Mouse (Mus musculus): ENCODE measurements around the gene Dph3. TPM values are rescaled to one million over a fixed set of nuclear protein-coding genes. Genes with fewer than 3 reads are reported as not detected.

The Dph3 gene
- polyA plus RNA-seq, 1 experiment from 2014 or later = 72.1 TPM

DNA sequence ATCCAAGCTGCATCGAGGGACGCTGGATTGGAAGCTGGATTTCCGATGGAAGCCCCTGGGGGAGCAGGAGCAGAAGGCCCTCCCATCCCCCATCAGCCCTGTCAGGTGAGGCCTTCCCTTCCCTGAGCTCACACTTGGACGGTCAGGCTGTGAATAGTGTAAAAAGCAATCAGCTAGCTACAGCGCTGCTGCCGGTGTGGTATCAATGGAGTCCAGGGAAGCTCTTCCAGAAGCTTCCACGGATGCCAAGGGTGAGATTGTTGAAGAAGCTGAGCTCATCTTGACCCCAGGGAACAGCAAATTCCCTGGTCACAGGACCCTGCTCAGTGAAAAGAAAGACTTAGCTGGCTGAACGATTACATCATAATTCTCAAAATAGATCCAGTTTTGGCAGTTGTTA lies 39.2 kb downstream of the Dph3 start:
- no peaks in the 10 kb centered on the region for H3K4me1 ChIP-seq (replicated peaks)
- no peaks in the 10 kb centered on the region for H3K36me3 ChIP-seq
- H3K4me2 ChIP-seq = no peak overlapping the region
- WGBS = 79% methylated on average over 8 of the region's 8 CpGs
- H3K4me3 ChIP-seq = no peak overlapping the region
- no peaks in the 10 kb centered on the region for H3K9me3 ChIP-seq
- H3K9ac ChIP-seq = peak overlapping the region; percentile 29; the same call in 1 of the 2 replicates
- ATAC-seq (ENCODE audit: low FRiP score) = no peak
- no peaks in the 10 kb centered on the region for H3K27me3 ChIP-seq
- no peak overlapping the region for H3K27ac ChIP-seq

DNA sequence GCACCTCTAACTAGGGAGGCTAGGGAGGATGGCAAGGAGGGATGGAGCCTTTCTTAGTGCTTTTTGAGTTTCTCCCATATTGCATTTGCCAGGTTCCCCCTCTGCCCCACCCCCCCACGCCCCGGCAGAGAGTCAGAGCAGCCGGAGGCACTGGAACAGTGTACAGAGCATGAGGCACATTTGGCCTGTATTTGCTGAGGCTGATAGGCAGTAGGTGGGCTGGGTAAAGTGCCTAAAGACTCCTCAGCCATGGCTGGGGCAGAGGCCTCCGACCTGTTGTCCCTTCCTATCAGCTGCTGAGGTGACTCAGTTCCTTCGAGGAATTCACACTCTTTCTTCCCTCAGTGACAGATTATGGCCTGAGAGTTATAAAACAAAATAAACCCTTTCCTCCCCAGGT lies 43.4 kb downstream of the Dph3 start:
- Histone ChIP-seq H3K9me3 (no peaks in the 10 kb centered on the region), H3K4me1 (replicated peaks) (no peaks in the 10 kb centered on the region), H3K36me3 (no peaks in the 10 kb centered on the region), H3K4me3 (no peak overlapping the region), H3K27ac (no peak overlapping the region), H3K4me2 (no peak overlapping the region), H3K27me3 (no peaks in the 10 kb centered on the region), H3K9ac (no peak overlapping the region)
- 76% methylated on average over 5 of the region's 5 CpGs for WGBS
- ATAC-seq (ENCODE audit: low FRiP score) = no peak

DNA sequence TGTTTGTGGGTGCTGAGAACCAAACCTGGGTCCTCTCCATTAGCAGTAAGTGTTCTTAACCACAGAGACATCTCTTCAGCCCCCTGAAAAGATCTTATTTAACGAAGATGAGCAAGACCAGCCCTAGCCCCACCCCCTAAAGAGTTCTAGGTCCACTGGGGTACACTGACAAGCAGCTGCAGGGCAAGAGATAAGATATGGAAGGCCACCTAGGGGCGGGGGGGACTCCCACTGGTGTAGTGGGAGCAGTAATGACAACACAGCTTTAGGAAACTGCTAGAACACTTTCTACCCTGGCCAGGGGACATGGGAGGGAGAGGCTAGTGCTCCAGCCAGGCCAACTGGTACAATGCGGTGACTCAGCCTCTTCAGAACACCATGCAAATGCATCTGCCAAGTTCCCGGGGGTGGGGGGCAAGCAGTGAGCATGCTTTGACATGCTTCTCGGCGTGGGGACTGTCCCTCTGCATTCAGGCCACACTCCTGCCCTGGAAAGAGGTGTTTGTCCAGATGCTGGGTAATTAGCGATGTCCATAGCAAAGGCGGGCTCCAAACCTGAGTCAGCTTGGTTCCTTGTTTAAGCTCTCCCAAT lies 47.8 kb downstream of the Dph3 start:
- no peak overlapping the region for H3K27ac ChIP-seq
- H3K4me3 ChIP-seq = no peak overlapping the region
- WGBS = 85% methylated on average over 8 of the region's 8 CpGs
- no peak overlapping the region for H3K9ac ChIP-seq
- H3K27me3 ChIP-seq = no peaks in the 10 kb centered on the region
- no peaks in the 10 kb centered on the region for H3K36me3 ChIP-seq
- ATAC-seq (ENCODE audit: low FRiP score) = no peak
- no peaks in the 10 kb centered on the region for H3K4me1 ChIP-seq (replicated peaks)
- no peak overlapping the region for H3K4me2 ChIP-seq
- H3K9me3 ChIP-seq = no peaks in the 10 kb centered on the region

DNA sequence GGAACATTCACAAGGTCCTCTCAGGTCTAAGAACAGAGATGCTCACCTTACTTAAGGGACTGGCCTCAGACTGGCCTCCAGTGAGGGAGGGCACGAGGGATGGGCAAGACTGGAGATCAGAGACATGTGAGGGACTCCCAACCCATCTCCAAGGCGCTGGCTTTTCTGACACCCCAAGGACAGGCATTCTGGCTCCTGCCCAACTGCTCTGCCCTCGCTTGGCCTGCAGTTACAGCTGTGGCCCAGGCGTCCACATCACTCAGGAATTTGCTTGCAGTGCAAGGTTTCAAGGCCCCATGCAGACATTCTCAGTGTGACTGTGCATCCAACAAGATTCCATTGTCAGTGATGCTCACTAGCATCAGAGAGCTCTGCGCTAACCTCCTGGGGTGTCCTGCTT lies 49.0 kb downstream of the Dph3 start:
- ATAC-seq (ENCODE audit: low FRiP score) = no peak
- Histone ChIP-seq H3K36me3 (no peaks in the 10 kb centered on the region), H3K9me3 (no peaks in the 10 kb centered on the region), H3K4me2 (no peak overlapping the region), H3K9ac (no peak overlapping the region), H3K4me3 (no peak overlapping the region), H3K27me3 (no peaks in the 10 kb centered on the region), H3K4me1 (replicated peaks) (no peaks in the 10 kb centered on the region), H3K27ac (no peak overlapping the region)
- WGBS = 76% methylated on average over 5 of the region's 5 CpGs

DNA sequence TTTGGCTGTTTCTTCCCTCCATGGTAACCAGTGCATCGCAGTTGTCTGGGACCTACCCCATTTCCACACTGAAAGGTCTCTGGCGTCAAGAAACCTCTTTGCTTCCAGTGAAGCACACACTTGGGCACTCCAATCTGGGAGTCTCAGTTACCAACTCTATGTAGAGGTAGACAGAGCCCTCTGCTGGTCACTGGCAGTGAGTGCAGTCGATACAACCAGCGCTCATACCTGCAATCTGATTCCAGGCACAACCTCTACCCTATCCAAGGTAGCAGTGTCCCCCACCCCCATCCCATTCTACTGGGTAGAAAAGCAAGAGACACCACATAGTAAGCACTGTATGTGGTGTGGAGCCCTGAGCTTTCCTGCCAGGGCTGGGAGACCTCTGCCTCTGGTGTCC lies 53.0 kb downstream of the Dph3 start:
- no peaks in the 10 kb centered on the region for H3K36me3 ChIP-seq
- H3K27me3 ChIP-seq = 0 out of 2 replicates have a peak, but pooled peaks cover 11% of the 10 kb centered on the region
- H3K4me2 ChIP-seq = no peak overlapping the region
- no peak overlapping the region for H3K4me3 ChIP-seq
- H3K9ac ChIP-seq = no peak overlapping the region
- 9% methylated on average over 4 of the region's 4 CpGs for WGBS
- no peaks in the 10 kb centered on the region for H3K9me3 ChIP-seq
- peaks cover 18% of the 10 kb centered on the region for H3K4me1 ChIP-seq (replicated peaks)
- no peak overlapping the region for H3K27ac ChIP-seq
- 0 out of 2 replicates have a peak, but pooled peaks have one; percentile 25 for ATAC-seq (ENCODE audit: low FRiP score)

Other genes starting within 250 kb of the Dph3 start
- gene Galnt15, start 56.7 kb downstream of the Dph3 start, polyA plus RNA-seq (2015; fragmentation: Nextera tagmentation; extraction: Ambion mirVana) = 0.19 and 0.22 TPM in 2 replicates
- gene Oxnad1, start 355 bp downstream of the Dph3 start, polyA plus RNA-seq (2015; fragmentation: Nextera tagmentation; extraction: Ambion mirVana) = 17.7 and 24.5 TPM in 2 replicates
- gene Msmb, start 56.3 kb upstream of the Dph3 start, polyA plus RNA-seq (2015; fragmentation: Nextera tagmentation; extraction: Ambion mirVana) = not detected in 2 replicates
- gene Ncoa4, start 74.1 kb upstream of the Dph3 start, polyA plus RNA-seq (2015; fragmentation: Nextera tagmentation; extraction: Ambion mirVana) = 93.0 and 93.5 TPM in 2 replicates
- 218 and 235 TPM in 2 replicates for gene Timm23, start 116.2 kb upstream of the Dph3 start, polyA plus RNA-seq (2015; fragmentation: Nextera tagmentation; extraction: Ambion mirVana)
- 36.7 and 38.6 TPM in 2 replicates for gene Parg, start 116.2 kb upstream of the Dph3 start, polyA plus RNA-seq (2015; fragmentation: Nextera tagmentation; extraction: Ambion mirVana)
- 21.8 and 24.9 TPM in 2 replicates for gene Ogdhl, start 236.3 kb upstream of the Dph3 start, polyA plus RNA-seq (2015; fragmentation: Nextera tagmentation; extraction: Ambion mirVana)